Mouse (Mus musculus): Measurements from ENCODE around the gene Spdye4a. TPM values are rescaled to one million over a fixed set of nuclear protein-coding genes. Genes with fewer than 3 reads are reported as not detected.
"Not testable (repeated sequence)": the region's sequence is repeated elsewhere in the genome, so short reads cannot be mapped to it uniquely, and the experiment has no call there.

Gene Spdye4a
- total RNA-seq, 2 experiments from 2014 or later: not detected

DNA sequence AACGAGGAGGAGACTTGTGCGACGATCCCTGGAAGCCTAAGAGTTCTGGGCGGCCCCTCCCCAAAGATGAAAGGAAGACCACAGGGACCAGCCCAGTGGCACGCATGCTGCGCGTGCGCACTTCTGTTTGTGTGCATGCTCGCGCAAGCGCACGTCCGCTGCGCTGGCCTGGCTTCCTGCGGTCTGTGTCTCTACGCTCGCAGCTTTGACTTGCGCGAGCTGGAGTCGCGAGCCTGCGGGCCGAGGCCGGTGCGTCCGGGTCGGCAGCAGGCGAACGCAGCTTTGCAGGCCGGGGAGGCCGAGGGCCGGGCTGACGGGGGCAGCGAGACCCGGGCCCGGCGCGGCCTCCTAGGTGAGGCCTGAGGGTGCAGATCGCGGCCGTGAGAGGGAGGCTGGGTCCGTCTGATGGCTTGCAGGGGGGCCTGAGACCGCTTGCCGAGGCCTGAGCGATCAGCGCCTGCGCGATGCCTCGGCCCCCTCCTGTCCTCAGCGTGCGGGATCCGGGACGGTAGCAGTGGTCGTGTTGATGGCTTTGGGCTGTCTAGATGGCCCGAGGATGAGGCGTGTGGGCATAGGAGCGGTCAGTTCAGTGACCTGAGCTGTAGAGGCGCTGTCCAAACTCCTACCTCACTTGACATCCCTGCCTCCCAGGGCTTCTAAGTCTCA, 8.5 kb upstream of the Spdye4a start, which contains the start of gene Zfp12:
Gene Zfp12, plus strand, starts transcription at position 136 of the 666 bp plus-strand sequence.
- intact Hi-C loops (cut with DNase I): loop anchor here (1.0 kb wide), 1 partner anchor 55 kb away; the partner anchor contains the start of gene Rbak
- peak; percentile 94 to 96 for DNase-seq

DNA sequence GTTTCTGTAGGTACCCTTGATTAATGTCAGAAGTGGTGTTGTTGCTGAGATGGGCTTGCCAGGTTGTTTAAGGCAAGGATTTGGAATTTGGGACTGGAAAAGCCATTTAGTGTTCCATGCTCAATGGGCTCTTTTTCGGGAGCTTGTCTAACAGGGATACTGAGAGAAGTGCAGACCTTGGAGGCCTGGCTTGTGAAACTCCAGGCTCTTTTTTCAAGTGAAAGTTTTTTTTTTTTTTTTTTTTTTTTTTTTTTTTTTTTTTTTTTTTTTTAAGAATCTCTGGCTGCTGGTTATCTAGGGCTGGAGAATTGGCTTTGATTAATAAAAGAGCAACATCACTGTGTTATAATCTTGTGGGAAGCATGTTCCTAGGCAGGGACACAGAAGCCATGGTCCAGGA, 4.4 kb downstream of the Spdye4a start:
- DNase-seq: no peak
- intact Hi-C loops (cut with DNase I): no loop called here

DNA sequence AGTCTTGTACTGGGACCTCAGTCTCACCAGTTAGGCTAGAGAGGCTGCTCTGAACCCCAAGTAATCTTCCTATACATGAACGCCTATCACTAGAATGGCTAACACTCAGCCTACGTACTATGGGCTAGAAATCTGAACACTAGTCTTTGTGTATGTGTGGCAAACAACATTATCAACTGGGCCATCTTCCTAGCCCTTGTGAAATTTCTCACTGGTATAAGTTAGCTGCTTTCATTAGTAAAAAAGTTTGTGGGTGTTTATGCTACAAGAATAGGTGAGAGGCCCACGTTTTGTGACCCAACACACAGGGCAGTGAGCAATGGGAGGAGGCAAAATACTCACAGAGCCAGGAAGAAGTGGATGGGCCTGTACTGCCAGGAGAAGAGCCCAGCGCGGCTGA, 5.7 kb downstream of the Spdye4a start:
- DNase-seq: no peak
- intact Hi-C loops (cut with DNase I): no loop called here

DNA sequence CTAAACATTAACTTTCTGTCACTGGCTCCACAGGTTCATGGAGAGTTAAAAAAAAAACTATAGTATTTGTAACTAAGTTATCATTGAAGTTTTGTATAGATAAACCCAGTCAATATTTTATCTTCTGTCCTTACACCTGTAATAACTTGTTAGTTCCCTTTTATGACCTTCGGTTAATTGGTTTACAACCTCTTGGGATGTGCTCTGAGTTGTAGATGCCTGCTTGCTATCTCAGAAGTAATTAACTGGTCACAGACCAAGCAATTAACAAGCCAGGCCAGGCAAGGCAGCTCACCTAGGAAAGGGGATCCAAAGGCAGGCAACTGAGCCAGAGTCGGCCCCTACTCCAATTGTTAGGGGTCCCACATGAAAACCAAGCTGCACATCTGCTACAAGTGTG, 12.9 kb downstream of the Spdye4a start:
- intact Hi-C loops (cut with DNase I): no loop called here
- no peak for DNase-seq

DNA sequence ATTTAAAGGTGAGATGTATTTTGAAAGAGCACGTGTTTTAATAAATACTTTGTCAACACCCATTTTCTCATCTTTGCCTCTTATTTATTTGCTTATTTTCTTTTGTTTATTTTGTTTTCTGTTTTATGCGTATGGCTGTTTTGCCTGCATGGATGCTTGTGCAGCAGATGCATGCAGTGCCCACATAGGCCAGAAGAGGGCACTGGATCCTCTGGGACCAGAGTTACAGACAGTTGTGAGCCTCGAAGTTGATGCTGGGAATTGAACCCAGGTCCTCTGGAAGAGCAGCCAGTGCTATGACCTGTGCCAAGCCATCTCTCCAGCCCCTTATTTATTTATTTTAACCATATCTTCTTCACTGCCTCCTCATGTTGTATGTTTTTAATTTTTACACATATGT, 21.7 kb downstream of the Spdye4a start:
- intact Hi-C loops (cut with DNase I): no loop called here
- DNase-seq: no peak

DNA sequence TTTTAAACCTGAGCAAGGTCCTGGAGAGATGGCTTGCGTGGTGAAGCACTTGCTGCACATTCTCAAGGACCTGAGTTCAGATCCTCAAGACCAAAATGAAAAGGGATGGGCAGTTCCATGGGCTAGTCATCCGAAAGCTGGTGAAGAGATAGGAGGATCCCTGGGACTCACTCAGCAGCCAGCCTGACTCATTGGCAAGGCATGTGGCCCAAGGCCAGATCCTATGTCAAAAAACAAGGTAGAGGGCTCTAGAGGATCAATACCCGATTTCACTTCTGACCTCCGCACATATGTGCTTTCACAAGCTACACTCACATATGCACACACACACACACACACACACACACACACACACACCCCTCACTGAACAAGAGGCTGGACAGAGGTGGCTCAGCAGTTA, 30.2 kb downstream of the Spdye4a start:
- intact Hi-C loops (cut with DNase I): no loop called here

DNA sequence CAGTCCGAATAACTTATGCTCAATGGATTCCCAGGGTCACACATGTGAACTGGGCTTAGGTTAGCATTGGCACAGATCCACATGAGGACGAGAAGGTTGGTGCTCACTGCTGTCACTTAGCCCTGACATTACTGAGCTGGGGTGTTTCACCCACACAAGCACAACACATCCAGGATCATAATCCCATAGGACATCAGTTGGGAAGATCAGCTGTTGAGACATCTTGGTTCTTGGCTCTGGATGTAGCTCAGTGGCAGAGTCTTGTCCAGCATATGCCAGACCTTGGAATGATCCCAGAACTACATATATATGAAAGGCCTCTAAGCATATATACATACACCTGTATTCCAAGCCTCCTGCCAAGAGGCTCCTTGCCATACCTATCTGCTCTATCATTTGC, 31.5 kb downstream of the Spdye4a start:
- no peak for DNase-seq

More for the DNA sequence above, 30.2 kb downstream of the Spdye4a start:
- DNase-seq: no peak

DNA sequence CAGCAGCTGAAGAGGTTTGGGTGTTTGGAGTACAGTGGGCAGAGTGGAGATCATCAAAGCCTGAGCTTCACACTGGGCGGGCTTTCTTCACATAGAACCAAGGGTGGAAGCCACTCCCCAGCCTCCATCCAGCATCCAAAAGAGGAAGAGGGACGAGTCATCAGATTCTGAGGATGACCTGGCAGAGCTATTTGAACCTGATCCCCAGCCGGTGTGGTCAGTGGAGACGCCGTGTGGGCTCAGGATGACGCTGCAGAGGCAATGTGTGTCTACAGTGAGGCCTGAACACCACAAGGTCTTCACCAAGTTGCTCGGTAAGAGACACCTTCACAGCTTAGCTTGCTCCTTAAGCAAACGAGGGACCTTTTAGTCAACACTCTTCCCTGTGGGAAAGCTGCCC, 31.9 kb downstream of the Spdye4a start:
- intact Hi-C loops (cut with DNase I); DNase-seq: not testable (repeated sequence)

More for the DNA sequence above, 31.5 kb downstream of the Spdye4a start:
- intact Hi-C loops (cut with DNase I): no loop called here

DNA sequence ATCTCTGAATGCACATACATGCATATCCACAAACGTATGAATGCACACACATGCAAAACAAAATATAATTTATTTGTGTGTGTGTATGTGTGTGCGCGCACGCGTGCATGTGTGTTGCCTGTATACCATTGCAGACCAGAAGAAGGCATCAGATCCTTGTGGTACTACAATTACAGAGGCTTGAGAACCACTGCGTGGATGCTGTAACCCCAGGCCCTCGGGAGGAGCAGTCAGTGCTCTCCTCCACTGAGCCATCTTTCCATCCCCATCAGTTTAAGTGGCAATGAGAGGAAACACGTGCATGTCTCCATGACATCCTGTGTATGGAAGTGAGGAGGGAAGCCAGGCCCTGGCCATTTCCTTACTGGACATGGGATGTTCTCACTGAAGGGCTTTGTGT, 33.9 kb downstream of the Spdye4a start:
- DNase-seq: no peak
- intact Hi-C loops (cut with DNase I): no loop called here

DNA sequence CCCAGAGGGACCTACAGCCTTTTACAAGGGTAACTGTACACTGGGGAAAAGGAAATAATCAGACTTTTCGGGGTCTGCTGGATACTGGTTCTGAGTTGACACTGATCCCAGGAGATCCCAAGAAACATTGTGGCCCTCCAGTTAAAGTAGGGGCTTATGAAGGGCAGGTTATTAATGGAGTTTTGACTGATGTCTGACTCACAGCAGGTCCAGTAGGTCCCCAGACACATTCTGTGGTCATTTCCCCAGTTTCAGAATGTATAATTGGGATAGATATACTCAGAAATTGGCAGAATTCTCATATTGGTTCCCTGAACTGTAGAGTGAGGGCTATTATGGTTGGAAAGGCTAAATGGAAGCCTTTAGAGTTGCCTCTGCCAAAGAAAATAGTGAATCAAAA, 38.7 kb downstream of the Spdye4a start:
- DNase-seq; intact Hi-C loops (cut with DNase I): not testable (repeated sequence)

DNA sequence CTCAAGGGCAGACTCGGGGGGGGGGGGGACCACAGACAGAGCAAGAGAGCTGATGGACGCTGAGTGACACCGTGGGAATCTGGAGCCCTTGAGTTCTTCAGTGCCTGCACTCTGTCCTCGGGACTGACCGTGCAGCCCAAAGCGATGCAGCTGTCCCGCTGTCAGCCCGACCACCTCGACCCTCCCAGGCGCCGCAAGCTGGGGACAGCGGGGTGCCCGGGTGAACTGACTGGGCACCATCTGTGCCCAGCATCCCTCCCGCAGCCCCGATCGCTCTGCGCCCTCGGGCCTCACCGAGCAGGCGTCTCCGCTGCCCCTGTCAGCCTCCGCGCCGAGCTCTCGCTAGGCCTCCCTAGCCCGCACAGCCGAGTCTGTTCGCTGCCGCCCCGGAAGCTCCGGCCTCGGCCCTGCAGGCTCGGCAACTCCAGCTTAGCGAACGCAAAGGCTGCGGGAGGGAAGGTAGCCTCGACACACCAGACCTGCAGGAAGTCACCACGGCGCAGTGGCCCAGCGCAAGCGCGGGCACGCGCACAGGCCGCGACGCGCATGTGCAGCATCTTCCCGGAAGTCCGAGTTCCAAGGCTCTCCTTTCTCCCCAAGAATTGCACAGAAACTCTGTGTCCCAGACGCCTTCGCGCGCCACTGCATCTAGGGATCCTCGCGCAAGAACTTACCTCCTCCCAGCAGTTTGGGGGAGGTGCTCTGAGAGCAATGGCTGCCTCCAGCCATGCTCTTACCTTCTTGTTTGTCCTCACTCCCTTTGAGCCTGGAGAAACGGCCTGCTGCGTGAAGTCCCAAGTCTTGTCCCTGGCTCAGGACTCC, 46.2 kb downstream of the Spdye4a start, which contains the start of the genes Rbak and Spdye4b:
Gene Rbak, minus strand, starts transcription at position 521 of the 822 bp plus-strand sequence.
Gene Spdye4b, plus strand, starts transcription at position 763 of the 822 bp plus-strand sequence.
- peak; percentile 93 to 94 for DNase-seq
- intact Hi-C loops (cut with DNase I): loop anchor here (1.0 kb wide), 1 partner anchor 55 kb away; the partner anchor contains the start of gene Zfp12

DNA sequence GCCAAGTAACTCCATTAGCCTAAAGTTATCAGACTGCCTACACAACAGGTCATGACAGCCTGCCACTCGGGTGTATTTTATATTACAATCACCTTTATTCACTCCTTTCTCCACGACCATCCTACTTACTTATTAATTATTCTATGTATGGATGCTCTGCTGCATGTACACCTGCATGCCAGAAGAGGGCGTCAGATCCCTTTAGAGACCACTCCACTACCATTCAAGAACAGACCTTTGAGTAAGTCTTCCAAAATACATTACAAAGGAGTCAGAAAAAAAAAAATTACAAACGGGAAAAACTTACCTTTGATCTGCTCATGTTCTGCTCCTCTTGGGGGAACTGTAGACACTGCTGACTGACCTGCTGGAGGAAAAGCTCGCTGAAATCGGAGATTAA, 47.5 kb downstream of the Spdye4a start:
- intact Hi-C loops (cut with DNase I): no loop called here
- no peak for DNase-seq

DNA sequence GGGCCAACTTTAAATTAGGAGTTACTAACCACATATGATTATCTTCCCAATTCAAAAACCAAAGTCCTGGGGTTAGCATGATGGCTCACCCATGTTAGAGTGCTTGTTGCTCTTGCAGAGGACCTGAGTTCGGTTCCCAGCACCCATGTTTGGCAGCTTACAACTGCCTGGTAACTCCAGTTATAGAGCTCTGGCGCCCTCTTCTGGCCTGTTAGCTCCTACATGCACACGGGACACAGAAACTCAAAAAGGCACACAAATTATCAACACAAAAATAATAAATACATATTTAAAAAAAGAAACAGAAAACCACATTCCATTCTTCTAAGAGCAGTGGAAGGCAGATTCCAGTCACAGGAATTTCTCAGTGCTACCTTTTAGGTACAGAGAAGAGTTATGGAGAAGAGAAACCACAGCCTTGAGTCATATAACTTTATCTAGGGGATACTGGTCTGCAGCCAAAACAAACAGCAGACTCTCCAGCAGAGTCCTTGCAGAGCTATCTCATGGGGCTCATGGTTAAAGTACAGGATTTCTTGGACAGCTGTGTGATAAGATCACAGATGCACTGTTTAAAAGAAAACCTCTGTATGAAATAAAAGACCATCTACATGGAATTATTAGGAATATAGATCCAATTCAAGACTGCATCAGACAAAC, 49.0 kb downstream of the Spdye4a start:
- intact Hi-C loops (cut with DNase I): no loop called here
- DNase-seq: no peak

DNA sequence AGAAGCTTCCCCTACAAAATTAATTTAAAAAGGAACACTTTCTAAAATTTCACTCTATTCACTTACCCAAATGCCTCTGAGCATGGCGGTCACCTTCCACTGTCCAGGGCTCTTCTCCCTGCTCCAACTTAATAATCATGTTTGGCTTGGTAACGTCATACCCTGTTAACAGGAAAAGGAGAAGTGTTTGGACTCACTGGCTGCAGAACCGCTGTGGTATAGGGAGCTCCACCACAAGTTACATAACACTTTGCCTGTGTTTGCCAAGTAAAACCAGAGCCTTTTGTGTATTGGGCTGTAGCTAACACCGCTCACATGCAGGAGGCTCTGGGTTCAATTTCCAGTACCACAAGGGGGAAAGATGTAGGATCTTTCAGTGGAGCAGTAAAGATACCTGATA, 50.7 kb downstream of the Spdye4a start:
- DNase-seq: no peak
- intact Hi-C loops (cut with DNase I): no loop called here

Other genes with a start within 250 kb of the Spdye4a start
- 10 to 100 TPM; 33.4 to 33.5 TPM for gene Rnf216, start 113.9 kb downstream of the Spdye4a start, total RNA-seq (2021)
- under 1 TPM in 1 of 2 experiments, not detected in 1; 0.05 TPM for gene Olfr718-ps1, start 79.3 kb downstream of the Spdye4a start, total RNA-seq (2021)
- 1 to 10 TPM; 8.4 to 9.4 TPM for gene Rbak, start 46.1 kb downstream of the Spdye4a start, total RNA-seq (2021)
- gene Spdye4b, start 45.9 kb downstream of the Spdye4a start, total RNA-seq (2021): not detected
- gene Zfp12, start 8.3 kb upstream of the Spdye4a start, total RNA-seq (2021): 10 to 100 TPM in 1 of 2 experiments, 1 to 10 TPM in 1; 9.6 to 12.4 TPM
- 1 to 10 TPM; 5.0 to 6.3 TPM for gene Zfp316, start 43.1 kb upstream of the Spdye4a start, total RNA-seq (2021)
- gene Zfp853, start 66.7 kb upstream of the Spdye4a start, total RNA-seq (2021): under 1 TPM; 0.50 to 0.86 TPM
- 10 to 100 TPM; 19.2 to 20.0 TPM for gene E130309D02Rik, start 88.5 kb upstream of the Spdye4a start, total RNA-seq (2021)
- 10 to 100 TPM; 34.6 to 39.7 TPM for gene Zdhhc4, start 102.4 kb upstream of the Spdye4a start, total RNA-seq (2021)
- gene Grid2ip, start 130.4 kb upstream of the Spdye4a start, total RNA-seq (2021): not detected
- 10 to 100 TPM; 84.3 to 93.6 TPM for gene Kdelr2, start 176.9 kb upstream of the Spdye4a start, total RNA-seq (2021)
- gene Daglb, start 237.7 kb upstream of the Spdye4a start, total RNA-seq (2021): 1 to 10 TPM; 7.9 to 8.8 TPM